Mouse (Mus musculus) forebrain, postnatal 0 days (tissue): ENCODE results near the gene Kptn. TPM values are rescaled to one million over a fixed set of nuclear protein-coding genes. Genes with fewer than 3 reads are reported as not detected.

Experiments used
- ATAC-seq: fragments of 200-750 bp; cut with Nextera tagmentation; 2 replicates; pipeline ENCODE4 v1.8.0; 2017; ENCODE audit warnings: mild to moderate bottlenecking, moderate library complexity
- DNase-seq: peaks from one replicate; pipeline ENCODE4 v3.0.0-alpha.2; 2015
- H3K27ac ChIP-seq: fragments of 300-500 bp; sonication (generic); 2 replicates; pipeline ENCODE4 v1.5.1; 2014; ENCODE audit warnings: low read depth, mild to moderate bottlenecking, antibody characterized with exemption, low read length, moderate library complexity, mixed read lengths
- H3K27me3 ChIP-seq: fragments of 300-500 bp; sonication (generic); 2 replicates; pipeline ENCODE4 v1.6.1; 2014; ENCODE audit warnings: mild to moderate bottlenecking, low read length, mixed read lengths; ENCODE audit not compliant: insufficient read depth
- H3K36me3 ChIP-seq: fragments of 300-500 bp; sonication (generic); 2 replicates; pipeline ENCODE4 v1.6.1; 2014; ENCODE audit warnings: mild to moderate bottlenecking, moderate library complexity; ENCODE audit not compliant: insufficient read depth
- H3K4me1 ChIP-seq: fragments of 300-500 bp; sonication (generic); 2 replicates; pipeline ENCODE4 v1.6.1; 2014; ENCODE audit warnings: antibody characterized with exemption; ENCODE audit not compliant: insufficient read depth
- H3K4me2 ChIP-seq: fragments of 300-500 bp; sonication (generic); 2 replicates; pipeline ENCODE4 v1.6.1; 2014; ENCODE audit warnings: low read depth, mild to moderate bottlenecking, moderate library complexity
- H3K4me3 ChIP-seq: fragments of 300-500 bp; sonication (generic); 2 replicates; pipeline ENCODE4 v1.5.1; 2014; ENCODE audit warnings: low read depth, low read length, mixed read lengths
- H3K9ac ChIP-seq: fragments of 300-500 bp; sonication (generic); 2 replicates; pipeline ENCODE4 v1.6.1; 2014; ENCODE audit warnings: mild to moderate bottlenecking
- H3K9me3 ChIP-seq: fragments of 300-500 bp; sonication (generic); 2 replicates; pipeline ENCODE4 v1.6.1; 2016; ENCODE audit warnings: low read length
- CTCF ChIP-seq: sonication (generic); IDR thresholded peaks from 2 replicates; pipeline ENCODE4 v1.5.1; 2016; ENCODE audit warnings: antibody characterized with exemption, control low read depth, low read depth
- WGBS: fragments of 180-500 bp; shearing (Covaris S2); extraction: QIAGEN DNeasy Blood & Tissue Kit; methylation state at CpG from one replicate; pipeline ENCODE4 v1.1.7; 2014; 5-methylcytosine and 5-hydroxymethylcytosine counted together
- polyA plus RNA-seq: library from polyadenylated mRNA; unstranded; fragments of >200 nt; fragmentation: Nextera tagmentation; extraction: Ambion mirVana; gene quantifications from 2 replicates; pipeline ENCODE4 v1.2.1, GENCODE M21; 2015
- total RNA-seq: library from RNA; depleted of rRNA; stranded (reverse); fragments of >200 nt; gene quantifications from 2 replicates; pipeline ENCODE4 v1.2.3, GENCODE M21; 2014

Gene Kptn
- total and polyA plus RNA-seq, 2 experiments from 2014 or later: 37.2 to 53.7 TPM

- WGBS: 60% methylated on average over 6 of the region's 6 CpGs
- no peaks in the 10 kb centered on the region for H3K27me3 ChIP-seq
- ATAC-seq: peak; percentile 74
- H3K9ac ChIP-seq: no peak overlapping the region
- H3K9me3 ChIP-seq: no peaks in the 10 kb centered on the region
- peak overlapping the region; percentile 50; the same call in 1 of the 2 replicates for H3K27ac ChIP-seq
- peak; percentile 40 for DNase-seq
- H3K36me3 ChIP-seq: peaks cover 35% of the 10 kb centered on the region
- no peak overlapping the region for H3K4me2 ChIP-seq
- peaks cover 14% of the 10 kb centered on the region for H3K4me1 ChIP-seq
- no peak for TF ChIP-seq CTCF
- no peak overlapping the region for H3K4me3 ChIP-seq
Measured at GRCm38 (mm10) chr7:16103760-16104159, 15.9 kb upstream of the Kptn start.

- Histone ChIP-seq H3K4me3 (no peak overlapping the region), H3K9me3 (no peaks in the 10 kb centered on the region), H3K36me3 (peaks cover 45% of the 10 kb centered on the region), H3K9ac (no peak overlapping the region), H3K27ac (no peak overlapping the region), H3K4me1 (peaks cover 5% of the 10 kb centered on the region), H3K4me2 (no peak overlapping the region), H3K27me3 (no peaks in the 10 kb centered on the region)
- DNase-seq: no peak
- ATAC-seq: no peak
- WGBS: 86% methylated on average over 7 of the region's 7 CpGs
- TF ChIP-seq CTCF: no peak
Measured at GRCm38 (mm10) chr7:16104611-16105388, 14.9 kb upstream of the Kptn start.

- 88% methylated on average over 9 of the region's 9 CpGs for WGBS
- no peak for TF ChIP-seq CTCF
- Histone ChIP-seq H3K4me3 (no peak overlapping the region), H3K27ac (no peak overlapping the region), H3K27me3 (no peaks in the 10 kb centered on the region), H3K4me1 (no peaks in the 10 kb centered on the region), H3K36me3 (peaks cover 73% of the 10 kb centered on the region), H3K9me3 (no peaks in the 10 kb centered on the region), H3K9ac (no peak overlapping the region), H3K4me2 (no peak overlapping the region)
- no peak for DNase-seq
- ATAC-seq: no peak
Measured at GRCm38 (mm10) chr7:16108886-16109542, 10.7 kb upstream of the Kptn start.

GRCm38 (mm10) chr7:16110158-16110557 is 9.5 kb upstream of the Kptn start:
- Histone ChIP-seq H3K4me3 (no peak overlapping the region), H3K9me3 (no peaks in the 10 kb centered on the region), H3K4me1 (no peaks in the 10 kb centered on the region), H3K27ac (no peak overlapping the region), H3K9ac (no peak overlapping the region), H3K36me3 (peaks cover 78% of the 10 kb centered on the region), H3K27me3 (no peaks in the 10 kb centered on the region), H3K4me2 (no peak overlapping the region)
- no peak for TF ChIP-seq CTCF
- ATAC-seq (no peak), DNase-seq (no peak)
- 94% methylated on average over 8 of the region's 8 CpGs for WGBS

- no peak overlapping the region for H3K27ac ChIP-seq
Measured at GRCm38 (mm10) chr7:16111284-16112090, 8.2 kb upstream of the Kptn start.

GRCm38 (mm10) chr7:16116418-16116817 is 3.3 kb upstream of the Kptn start:
- Histone ChIP-seq H3K27ac (no peak overlapping the region), H3K4me3 (no peak overlapping the region), H3K9me3 (no peaks in the 10 kb centered on the region), H3K36me3 (peaks cover 60% of the 10 kb centered on the region), H3K27me3 (no peaks in the 10 kb centered on the region), H3K4me1 (peaks cover 7% of the 10 kb centered on the region), H3K4me2 (no peak overlapping the region), H3K9ac (no peak overlapping the region)
- ATAC-seq (no peak), DNase-seq (no peak)
- WGBS: 97% methylated on average over 7 of the region's 7 CpGs
- no peak for TF ChIP-seq CTCF

More at GRCm38 (mm10) chr7:16111284-16112090, 8.2 kb upstream of the Kptn start:
- Histone ChIP-seq H3K27me3 (no peaks in the 10 kb centered on the region), H3K4me3 (no peak overlapping the region), H3K4me1 (no peaks in the 10 kb centered on the region), H3K4me2 (no peak overlapping the region), H3K9ac (no peak overlapping the region), H3K36me3 (peaks cover 90% of the 10 kb centered on the region), H3K9me3 (no peaks in the 10 kb centered on the region)
- WGBS: 91% methylated on average over 7 of the region's 7 CpGs
- DNase-seq (no peak), ATAC-seq (no peak)
- no peak for TF ChIP-seq CTCF

GRCm38 (mm10) chr7:16117100-16117499 is 2.6 kb upstream of the Kptn start:
- Histone ChIP-seq H3K4me2 (no peak overlapping the region), H3K36me3 (peaks cover 53% of the 10 kb centered on the region), H3K4me1 (peaks cover 7% of the 10 kb centered on the region), H3K27me3 (no peaks in the 10 kb centered on the region), H3K9ac (no peak overlapping the region), H3K9me3 (no peaks in the 10 kb centered on the region), H3K4me3 (no peak overlapping the region), H3K27ac (no peak overlapping the region)
- no peak for TF ChIP-seq CTCF
- DNase-seq: no peak
- no peak for ATAC-seq
- WGBS: 79% methylated on average over 3 of the region's 3 CpGs
